Mouse (Mus musculus) heart, postnatal 0 days (tissue): ENCODE results near the gene Gpat2. TPM values are rescaled to one million over a fixed set of nuclear protein-coding genes. Genes with fewer than 3 reads are reported as not detected.

Experiments
- ATAC-seq: fragments of 200-750 bp; cut with Nextera tagmentation; 2 replicates; pipeline ENCODE4 v1.8.0; 2017; ENCODE audit warnings: low read depth, moderate number of reproducible peaks, moderate library complexity; ENCODE audit not compliant: insufficient read depth
- DNase-seq: peaks from one replicate; pipeline ENCODE4 v3.0.0-alpha.2; 2016; ENCODE audit warnings: low spot score
- H3K27ac ChIP-seq: fragments of 300-500 bp; sonication (generic); 2 replicates; pipeline ENCODE4 v1.5.1; 2014; ENCODE audit warnings: low read depth, mild to moderate bottlenecking
- H3K27me3 ChIP-seq: fragments of 300-500 bp; sonication (generic); 2 replicates; pipeline ENCODE4 v1.6.1; 2014; ENCODE audit warnings: low read length, mixed read lengths; ENCODE audit not compliant: control insufficient read depth, insufficient read depth
- H3K36me3 ChIP-seq: fragments of 300-500 bp; sonication (generic); replicated peaks from 2 replicates; pipeline ENCODE4 v1.6.1; 2014; ENCODE audit warnings: low read length, mixed read lengths; ENCODE audit not compliant: control insufficient read depth, insufficient read depth
- H3K4me1 ChIP-seq: fragments of 300-500 bp; sonication (generic); 2 replicates; pipeline ENCODE4 v1.6.1; 2014; ENCODE audit warnings: antibody characterized with exemption; ENCODE audit not compliant: control insufficient read depth, insufficient read depth
- H3K4me2 ChIP-seq: fragments of 300-500 bp; sonication (generic); 2 replicates; pipeline ENCODE4 v1.6.1; 2014; ENCODE audit warnings: low read depth, mild to moderate bottlenecking, low read length, moderate library complexity
- H3K4me3 ChIP-seq: fragments of 300-500 bp; sonication (generic); 2 replicates; pipeline ENCODE4 v1.5.1; 2014; ENCODE audit warnings: low read depth, low read length
- H3K9ac ChIP-seq: fragments of 300-500 bp; sonication (generic); replicated peaks from 2 replicates; pipeline ENCODE4 v1.6.1; 2014; ENCODE audit warnings: low read depth, low read length, mixed read lengths
- H3K9me3 ChIP-seq: fragments of 300-500 bp; sonication (generic); replicated peaks from 2 replicates; pipeline ENCODE4 v1.6.1; 2016; ENCODE audit warnings: low read length; ENCODE audit not compliant: control insufficient read depth
- CTCF ChIP-seq: IDR thresholded peaks from 2 replicates; pipeline ENCODE4 v1.5.1; 2016; ENCODE audit warnings: antibody characterized with exemption, control low read depth, low read depth
- EP300 ChIP-seq: IDR thresholded peaks from 2 replicates; pipeline ENCODE4 v1.6.1; 2016; ENCODE audit warnings: antibody characterized with exemption, low read depth
- WGBS: fragments of 180-500 bp; shearing (Covaris S2); extraction: QIAGEN DNeasy Blood & Tissue Kit; methylation state at CpG from one replicate; pipeline ENCODE4 v1.1.7; 2014; 5-methylcytosine and 5-hydroxymethylcytosine counted together
- polyA plus RNA-seq: library from polyadenylated mRNA; unstranded; fragments of >200 nt; fragmentation: Nextera tagmentation; extraction: Ambion mirVana; gene quantifications from 2 replicates; pipeline ENCODE4 v1.2.1, GENCODE M21; 2015
- total RNA-seq: library from RNA; depleted of rRNA; stranded (reverse); fragments of >200 nt; gene quantifications from 2 replicates; pipeline ENCODE4 v1.2.3, GENCODE M21; 2014; ENCODE audit warnings: low replicate concordance

The Gpat2 gene
- total and polyA plus RNA-seq, 2 experiments from 2014 or later, result 0.04 to 0.20 TPM

- H3K9ac ChIP-seq, result no peak overlapping the region
- H3K4me3 ChIP-seq, result no peak overlapping the region
- 0 out of 2 replicates have a peak, but pooled peaks cover 3% of the 10 kb centered on the region for H3K27me3 ChIP-seq
- no peak for TF ChIP-seq CTCF
- TF ChIP-seq EP300, result no peak
- 60% methylated on average over 10 of the region's 10 CpGs for WGBS
- no peaks in the 10 kb centered on the region for H3K4me1 ChIP-seq
- H3K27ac ChIP-seq, result no peak overlapping the region
- ATAC-seq (no peak), DNase-seq (no peak)
- H3K36me3 ChIP-seq, result no peaks in the 10 kb centered on the region
- H3K9me3 ChIP-seq, result no peaks in the 10 kb centered on the region
- no peak overlapping the region for H3K4me2 ChIP-seq
Measured at GRCm38 (mm10) chr2:127418266-127418970, 6.6 kb upstream of the Gpat2 start.

DNA sequence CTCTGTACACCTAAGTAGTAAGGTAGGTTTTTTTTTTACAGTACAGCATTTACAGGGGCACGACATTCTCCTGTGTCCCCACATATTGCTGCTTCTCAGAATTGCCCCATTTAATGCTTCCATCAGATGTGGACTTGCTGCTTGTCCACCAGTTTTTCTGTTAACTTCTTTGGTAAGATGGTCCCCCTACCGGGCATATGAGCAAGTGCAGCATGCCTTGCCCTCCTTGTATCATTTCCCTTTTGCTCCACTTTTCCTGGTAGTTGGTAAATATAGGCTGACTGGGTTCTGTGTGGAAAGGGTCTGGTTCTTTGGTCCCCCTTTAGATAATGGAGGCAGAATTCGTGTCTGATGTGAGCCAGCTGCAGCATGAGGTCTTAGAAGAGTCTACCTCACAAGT is 5.2 kb downstream of the Gpat2 start:
- Histone ChIP-seq H3K27ac (no peak overlapping the region), H3K27me3 (peaks cover 4% of the 10 kb centered on the region; the same call in 1 of the 2 replicates), H3K4me3 (no peak overlapping the region), H3K9me3 (no peaks in the 10 kb centered on the region), H3K36me3 (no peaks in the 10 kb centered on the region), H3K4me1 (no peaks in the 10 kb centered on the region), H3K9ac (no peak overlapping the region), H3K4me2 (no peak overlapping the region)
- ATAC-seq (0 out of 2 replicates have a peak, but pooled peaks have one; percentile 12), DNase-seq (peak; percentile 73)
- peak; percentile 79 for TF ChIP-seq CTCF
- TF ChIP-seq EP300, result no peak
- 9% methylated on average over 3 of the region's 3 CpGs for WGBS

- no peak for DNase-seq
- Histone ChIP-seq H3K9ac (no peak overlapping the region), H3K36me3 (peaks cover 14% of the 10 kb centered on the region), H3K4me1 (no peaks in the 10 kb centered on the region), H3K4me2 (no peak overlapping the region), H3K9me3 (no peaks in the 10 kb centered on the region), H3K27ac (no peak overlapping the region), H3K27me3 (0 out of 2 replicates have a peak, but pooled peaks cover 4% of the 10 kb centered on the region), H3K4me3 (no peak overlapping the region)
- ATAC-seq, result 0 out of 2 replicates have a peak, but pooled peaks have one; percentile 24
- WGBS, result 75% methylated on average over 9 of the region's 9 CpGs
- TF ChIP-seq EP300, result no peak
- TF ChIP-seq CTCF, result no peak
Measured at GRCm38 (mm10) chr2:127433487-127434295, 8.7 kb downstream of the Gpat2 start.

DNA sequence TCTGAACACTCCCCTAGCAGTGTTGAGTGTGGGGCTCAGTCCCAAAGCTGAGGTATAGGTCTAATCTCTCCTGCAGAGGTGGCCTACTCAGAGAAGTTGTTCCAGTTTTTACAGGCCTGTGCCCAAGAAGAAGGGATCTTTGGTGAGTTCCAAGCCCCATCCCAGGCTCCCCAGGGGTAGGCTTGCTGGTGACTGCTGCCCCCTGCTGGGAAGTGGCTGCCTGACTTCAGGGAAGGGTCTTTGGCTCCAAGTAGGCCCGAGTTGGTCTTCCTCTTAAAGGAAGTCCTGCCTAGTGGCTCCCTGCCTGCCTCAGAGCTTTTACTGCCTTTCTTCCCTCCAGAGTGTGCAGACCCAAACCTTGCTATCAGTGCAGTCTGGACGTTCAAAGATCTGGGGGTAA is 10.1 kb downstream of the Gpat2 start:
- no peaks in the 10 kb centered on the region for H3K4me1 ChIP-seq
- TF ChIP-seq CTCF (peak; percentile 41; the same call in 1 of the 2 replicates), EP300 (no peak)
- no peak overlapping the region for H3K4me2 ChIP-seq
- no peak for ATAC-seq
- H3K27ac ChIP-seq, result no peak overlapping the region
- H3K9ac ChIP-seq, result no peak overlapping the region
- no peaks in the 10 kb centered on the region for H3K9me3 ChIP-seq
- H3K36me3 ChIP-seq, result peaks cover 15% of the 10 kb centered on the region
- no peak for DNase-seq
- no peaks in the 10 kb centered on the region for H3K27me3 ChIP-seq
- 13% methylated on average over 2 of the region's 2 CpGs for WGBS
- no peak overlapping the region for H3K4me3 ChIP-seq

- DNase-seq (no peak), ATAC-seq (no peak)
- Histone ChIP-seq H3K4me1 (no peaks in the 10 kb centered on the region), H3K4me2 (no peak overlapping the region), H3K27me3 (no peaks in the 10 kb centered on the region), H3K27ac (no peak overlapping the region), H3K9me3 (no peaks in the 10 kb centered on the region), H3K36me3 (peaks cover 16% of the 10 kb centered on the region), H3K4me3 (no peak overlapping the region), H3K9ac (no peak overlapping the region)
- TF ChIP-seq CTCF (no peak), EP300 (no peak)
- 92% methylated on average over 2 of the region's 2 CpGs for WGBS
Measured at GRCm38 (mm10) chr2:127435554-127435953, 10.6 kb downstream of the Gpat2 start.
